Mouse (Mus musculus) embryo, embryonic 9.5 days (tissue): ENCODE measurements around the gene Zswim3.

ENCODE experiments used
- DNase-seq: peaks from one replicate; pipeline ENCODE4 v3.0.0-alpha.2; 2017; ENCODE audit errors: extremely low spot score

Zswim3 gene

GRCm38 (mm10) chr2:164804533-164805331 lies at the start of gene Zswim3, which contains the start of gene Acot8:
Gene Zswim3, plus strand, starts transcription at chr2:164805098.
Gene Acot8, minus strand, starts transcription at chr2:164804882.
- DNase-seq, result peak; percentile 99

GRCm38 (mm10) chr2:164757841-164758240 lies 47.1 kb upstream of the Zswim3 start:
- DNase-seq, result no peak

GRCm38 (mm10) chr2:164758692-164759091 lies 46.2 kb upstream of the Zswim3 start:
- no peak for DNase-seq

GRCm38 (mm10) chr2:164760059-164760833 lies 44.7 kb upstream of the Zswim3 start:
- no peak for DNase-seq

- DNase-seq, result no peak
Observed at GRCm38 (mm10) chr2:164761502-164761901, 43.4 kb upstream of the Zswim3 start.

GRCm38 (mm10) chr2:164761971-164762370 lies 42.9 kb upstream of the Zswim3 start:
- DNase-seq, result no peak

- no peak for DNase-seq
Observed at GRCm38 (mm10) chr2:164762593-164762992, 42.3 kb upstream of the Zswim3 start.

GRCm38 (mm10) chr2:164765841-164766240 lies 39.1 kb upstream of the Zswim3 start:
- no peak for DNase-seq

GRCm38 (mm10) chr2:164767812-164768540 lies 36.9 kb upstream of the Zswim3 start:
- no peak for DNase-seq

GRCm38 (mm10) chr2:164769258-164770037 lies 35.5 kb upstream of the Zswim3 start, which contains the start of gene Ube2c:
Gene Ube2c, plus strand, starts transcription at chr2:164769898.
- DNase-seq, result peak; percentile 99

- no peak for DNase-seq
Observed at GRCm38 (mm10) chr2:164770279-164770678, 34.6 kb upstream of the Zswim3 start.

GRCm38 (mm10) chr2:164771123-164771522 lies 33.8 kb upstream of the Zswim3 start:
- DNase-seq, result no peak

GRCm38 (mm10) chr2:164773229-164773988 lies 31.5 kb upstream of the Zswim3 start:
- no peak for DNase-seq

GRCm38 (mm10) chr2:164773989-164774364 lies 30.9 kb upstream of the Zswim3 start:
- DNase-seq, result no peak

GRCm38 (mm10) chr2:164776130-164776529 lies 28.8 kb upstream of the Zswim3 start:
- DNase-seq, result no peak

GRCm38 (mm10) chr2:164776801-164777200 lies 28.1 kb upstream of the Zswim3 start:
- no peak for DNase-seq

- DNase-seq, result no peak
Observed at GRCm38 (mm10) chr2:164777246-164778014, 27.5 kb upstream of the Zswim3 start.

GRCm38 (mm10) chr2:164778015-164778287 lies 26.9 kb upstream of the Zswim3 start:
- DNase-seq, result no peak

GRCm38 (mm10) chr2:164778809-164779208 lies 26.1 kb upstream of the Zswim3 start:
- DNase-seq, result no peak

- DNase-seq, result no peak
Observed at GRCm38 (mm10) chr2:164779481-164780086, 25.3 kb upstream of the Zswim3 start, which contains the start of gene Tnnc2. Gene Tnnc2, minus strand, starts transcription at chr2:164779967.
